Mouse (Mus musculus) megakaryocyte, embryonic 14.5 days (primary cell): ENCODE measurements around the gene 7530416G11Rik.

Experiments
- FLI1 ChIP-seq: IDR thresholded peaks from 2 replicates; pipeline ENCODE4 v1.6.1; 2012; ENCODE audit warnings: low read length, inconsistent platforms, mixed read lengths
- GATA1 ChIP-seq: IDR thresholded peaks from 3 replicates; pipeline ENCODE4 v1.6.1; 2012; ENCODE audit warnings: mixed read lengths, low read length, inconsistent platforms, borderline replicate concordance

DNA sequence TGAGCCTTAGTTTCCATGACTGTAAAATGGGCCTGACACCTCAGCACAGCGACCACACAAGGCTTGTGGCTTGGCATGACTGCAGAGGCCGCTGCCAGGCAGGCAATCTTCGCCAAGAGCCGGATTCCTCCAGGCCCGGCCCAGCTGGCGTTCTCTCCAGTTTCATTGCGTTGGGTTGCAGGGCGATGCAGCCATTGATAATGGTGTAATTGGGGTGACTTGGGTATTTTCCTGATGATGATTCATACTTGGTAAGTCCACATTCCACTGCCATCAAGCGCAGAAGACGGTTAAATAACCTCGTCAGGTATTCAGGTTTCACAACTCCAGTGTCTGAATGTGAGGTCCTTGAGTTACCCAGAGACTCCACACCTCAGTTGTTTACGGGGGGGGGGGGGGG, 23.7 kb downstream of the 7530416G11Rik start:
- TF ChIP-seq GATA1 (no peak), FLI1 (no peak)
